Mouse (Mus musculus) ES-E14 (cell line): Measurements from ENCODE around the gene Sh3pxd2a. TPM values are rescaled to one million over a fixed set of nuclear protein-coding genes. Genes with fewer than 3 reads are reported as not detected.

Experiments used
- DNase-seq: peaks from one replicate; pipeline ENCODE4 v3.0.0-alpha.2; 2013; ENCODE audit warnings: low read depth, low spot score
- H3K27ac ChIP-seq: 2 replicates; pipeline ENCODE4 v1.5.1; 2012; ENCODE audit warnings: low read depth, mild to moderate bottlenecking, low read length, moderate library complexity, mixed read lengths; ENCODE audit not compliant: poor library complexity, insufficient read depth, severe bottlenecking
- H3K36me3 ChIP-seq: 2 replicates; pipeline ENCODE4 v1.6.1; 2012; ENCODE audit warnings: mild to moderate bottlenecking, low read length, moderate library complexity, mixed read lengths; ENCODE audit not compliant: control insufficient read depth, poor library complexity, insufficient read depth, severe bottlenecking
- H3K4me1 ChIP-seq, 2 experiments: fragments of 150-350 bp in 1 of 2; sonication (generic) in 1 of 2; 2 replicates each; pipeline ENCODE4 v1.6.1; 2012; ENCODE audit warnings: low read length in 2 of 2, mild to moderate bottlenecking in 1 of 2, mixed read lengths in 1 of 2; ENCODE audit not compliant: control insufficient read depth in 2 of 2, insufficient read depth in 2 of 2, poor library complexity in 1 of 2
- H3K4me3 ChIP-seq, 2 experiments: fragments of 150-350 bp in 1 of 2; sonication (generic) in 1 of 2; 2 replicates each; pipeline ENCODE4 v1.5.1; 2012; ENCODE audit warnings: low read length in 2 of 2, low read depth in 1 of 2, mild to moderate bottlenecking in 1 of 2, mixed read lengths in 1 of 2; ENCODE audit not compliant: insufficient read depth in 1 of 2, poor library complexity in 1 of 2, severe bottlenecking in 1 of 2
- H3K9ac ChIP-seq: 2 replicates; pipeline ENCODE4 v1.6.1; 2012; ENCODE audit warnings: low read depth, mild to moderate bottlenecking, low read length, mixed read lengths; ENCODE audit not compliant: poor library complexity, insufficient read depth, severe bottlenecking
- H3K9me3 ChIP-seq: fragments of 150-350 bp; sonication (generic); 2 replicates; pipeline ENCODE4 v1.6.1; 2012; ENCODE audit warnings: low read depth, mild to moderate bottlenecking, low read length; ENCODE audit not compliant: control insufficient read depth, insufficient read depth
- CHD2 ChIP-seq: IDR thresholded peaks from 2 replicates; pipeline ENCODE4 v1.6.1; 2014; ENCODE audit warnings: mild to moderate bottlenecking, low read depth, low read length, inconsistent platforms
- HCFC1 ChIP-seq: IDR thresholded peaks from 2 replicates; pipeline ENCODE4 v1.6.1; 2012; ENCODE audit warnings: low read length, inconsistent platforms, borderline replicate concordance; ENCODE audit not compliant: insufficient read depth
- MAFK ChIP-seq: IDR thresholded peaks from 2 replicates; pipeline ENCODE4 v1.6.1; 2014; ENCODE audit warnings: mild to moderate bottlenecking, low read depth, low read length, inconsistent platforms; ENCODE audit not compliant: insufficient read depth
- ZC3H11A ChIP-seq: IDR thresholded peaks from 2 replicates; pipeline ENCODE4 v1.6.1; 2012; ENCODE audit warnings: low read depth, mild to moderate bottlenecking, inconsistent platforms, low read length, borderline replicate concordance
- ZNF384 ChIP-seq: IDR thresholded peaks from 2 replicates; pipeline ENCODE4 v1.6.1; 2012; ENCODE audit warnings: low read depth, low read length, inconsistent platforms
- in situ Hi-C, 2 experiments: fragments of 600-800 bp; cut with MboI; formaldehyde crosslinking; loops; one replicate each; pipeline ENCODE4 v1.15.1; 2025; ENCODE audit warnings: low sequenced_read_pairs in 2 of 2, inconsistent platforms in 1 of 2; ENCODE audit not compliant: unreplicated experiment in 2 of 2
- total RNA-seq: library from RNA; depleted of rRNA; stranded (reverse); fragments of 300-350 nt; gene quantifications from 2 replicates; pipeline ENCODE4 v1.2.3, GENCODE M21; 2012

Gene Sh3pxd2a
- total RNA-seq, 1 experiment = 13.0 TPM

DNA sequence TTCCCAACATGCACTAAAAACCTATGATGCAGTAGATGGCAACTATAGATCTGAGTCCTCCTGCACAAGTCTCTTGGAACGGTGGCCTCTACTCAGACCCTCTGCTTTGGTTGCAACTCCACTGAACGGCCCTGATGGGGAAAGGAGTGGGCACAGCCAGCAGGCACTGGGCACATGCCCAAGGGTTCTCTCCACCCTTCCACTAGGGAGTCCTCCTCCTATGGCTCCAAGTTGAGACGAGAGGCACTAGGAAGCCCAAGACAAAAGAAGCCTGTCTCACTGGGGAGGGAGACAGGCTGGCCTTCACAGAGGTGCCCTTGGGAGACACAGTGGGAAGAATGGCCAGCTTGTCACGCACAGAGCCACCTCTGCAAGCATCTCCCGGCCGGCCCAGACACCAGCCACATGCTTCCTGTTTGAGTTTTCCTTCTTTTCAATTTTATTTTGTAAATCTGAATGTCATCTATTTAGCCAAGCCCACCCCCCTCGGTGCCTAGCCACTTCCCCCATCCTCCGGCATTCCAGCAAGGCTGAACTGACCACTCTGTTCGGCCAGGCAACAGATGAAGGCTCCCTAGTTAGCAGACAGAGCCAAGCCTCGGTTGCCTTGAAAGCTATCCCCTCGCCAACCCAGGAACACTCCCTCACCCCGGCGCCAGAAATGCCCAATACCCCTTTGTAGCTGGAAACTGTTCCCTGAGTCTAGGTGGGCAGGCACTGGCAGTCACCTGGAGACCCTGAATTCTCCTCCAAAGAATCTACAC is 49.9 kb downstream of the Sh3pxd2a start:
- Histone ChIP-seq H3K27ac (no peak overlapping the region), H3K9ac (no peak overlapping the region), H3K4me1 (peaks cover 9 to 33% of the 10 kb centered on the region in 2 experiments; a peak in 3 of 4 replicates), H3K9me3 (no peaks in the 10 kb centered on the region), H3K36me3 (peaks cover 2% of the 10 kb centered on the region; the same call in 1 of the 2 replicates), H3K4me3 (no peak overlapping the region)
- no peak for DNase-seq
- TF ChIP-seq ZC3H11A = no peak
- no peak for TF ChIP-seq HCFC1
- TF ChIP-seq ZNF384 = no peak
- no peak for TF ChIP-seq CHD2
- TF ChIP-seq MAFK = no peak
- in situ Hi-C loops = no loop called here

DNA sequence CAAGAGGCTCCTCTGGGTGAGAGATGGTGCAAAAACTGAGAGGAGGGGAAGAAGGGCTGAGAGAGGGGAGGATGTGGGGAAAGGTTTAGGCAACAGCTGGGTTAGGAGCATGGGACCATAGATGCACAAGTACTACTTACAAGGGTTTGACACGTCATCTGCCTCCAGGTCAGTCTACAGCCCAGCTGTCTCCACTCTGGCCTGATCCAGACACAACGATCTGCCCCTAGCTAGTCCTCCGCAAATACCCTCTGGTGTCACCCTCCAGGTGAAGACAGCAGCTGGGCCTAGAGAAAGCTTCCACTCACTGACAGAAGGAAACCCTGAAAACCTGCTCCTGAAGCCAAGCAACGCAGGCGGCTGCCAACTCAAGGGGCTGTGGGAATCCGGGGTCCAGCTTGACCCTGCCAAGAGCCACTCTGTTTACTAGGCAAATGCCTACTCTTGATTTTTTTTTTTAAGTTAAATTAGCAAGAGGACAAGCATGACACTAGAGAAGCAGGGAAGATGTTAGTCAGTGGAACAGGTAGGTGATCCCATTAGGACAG is 50.7 kb downstream of the Sh3pxd2a start:
- Histone ChIP-seq H3K9me3 (no peaks in the 10 kb centered on the region), H3K4me1 (peaks cover 9 to 34% of the 10 kb centered on the region in 2 experiments; a peak in 3 of 4 replicates), H3K27ac (no peak overlapping the region), H3K4me3 (no peak overlapping the region), H3K9ac (no peak overlapping the region), H3K36me3 (peaks cover 2% of the 10 kb centered on the region; the same call in 1 of the 2 replicates)
- TF ChIP-seq MAFK (no peak), CHD2 (no peak), ZNF384 (no peak), ZC3H11A (no peak), HCFC1 (no peak)
- in situ Hi-C loops = no loop called here
- DNase-seq = no peak

DNA sequence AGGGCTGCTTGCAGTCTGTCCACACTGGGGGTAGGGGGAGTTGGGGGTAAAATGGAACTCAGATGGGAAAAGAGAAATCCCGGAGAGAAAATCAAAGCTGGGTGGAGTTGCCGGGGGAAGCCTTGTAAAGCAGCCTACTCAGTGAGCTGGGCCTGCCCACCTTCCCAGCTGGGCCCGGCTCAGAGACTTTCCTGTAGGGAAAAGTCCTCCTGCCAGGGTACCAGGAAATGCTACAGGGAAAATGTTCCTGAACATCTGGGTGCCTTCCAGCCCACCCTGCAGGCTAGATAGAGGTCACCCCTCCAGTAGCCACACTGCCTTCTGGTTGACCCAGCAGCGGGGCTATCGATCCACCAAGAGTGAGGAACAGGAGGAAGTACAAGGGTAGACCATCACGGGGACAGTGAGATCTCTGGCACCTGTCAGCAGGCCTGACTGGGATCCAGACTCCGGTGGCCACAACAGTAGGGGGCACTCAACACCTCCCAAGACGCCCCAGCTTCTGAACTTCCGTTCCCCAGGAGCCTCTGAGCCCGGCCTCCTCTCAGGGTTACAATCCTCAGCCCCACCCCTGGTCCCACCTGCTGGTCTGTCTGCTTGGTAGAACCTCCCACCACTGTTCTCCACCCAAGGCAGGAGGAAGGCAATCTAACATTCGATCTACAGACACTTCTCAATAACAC is 51.5 kb downstream of the Sh3pxd2a start:
- in situ Hi-C loops = no loop called here
- Histone ChIP-seq H3K9ac (no peak overlapping the region), H3K36me3 (peaks cover 2% of the 10 kb centered on the region; the same call in 1 of the 2 replicates), H3K27ac (0 out of 2 replicates have a peak overlapping the region, but pooled peaks have one; percentile 15), H3K4me3 (peak overlapping the region in 1 of 2 experiments; percentile 15; a peak in 1 of 4 replicates), H3K9me3 (no peaks in the 10 kb centered on the region), H3K4me1 (peaks cover 11 to 33% of the 10 kb centered on the region in 2 experiments; a peak in 3 of 4 replicates)
- TF ChIP-seq ZC3H11A = no peak
- no peak for TF ChIP-seq CHD2
- no peak for TF ChIP-seq ZNF384
- peak; percentile 46 for DNase-seq

DNA sequence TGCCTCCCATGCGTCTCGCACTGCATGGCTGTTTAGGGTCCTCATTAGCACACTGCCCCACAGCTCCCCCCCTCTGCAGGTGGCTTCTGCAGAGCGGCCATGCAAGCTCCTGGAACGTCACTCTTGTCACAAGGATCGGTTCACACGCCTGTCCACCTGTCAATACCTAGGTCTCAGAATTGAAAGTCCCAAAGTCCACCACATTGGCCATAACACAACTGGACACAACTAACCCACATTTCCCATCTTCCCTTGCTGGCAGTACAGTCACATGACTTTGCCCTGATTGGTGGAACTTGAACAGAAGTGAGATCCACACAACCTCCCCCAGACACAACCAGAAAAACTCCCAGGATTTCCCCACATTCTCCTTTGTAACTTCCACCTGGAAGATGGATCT is 53.9 kb downstream of the Sh3pxd2a start:
- H3K36me3 ChIP-seq = peaks cover 2% of the 10 kb centered on the region; the same call in 1 of the 2 replicates
- DNase-seq = no peak
- H3K9me3 ChIP-seq = no peaks in the 10 kb centered on the region
- H3K27ac ChIP-seq = no peak overlapping the region; the same call in 1 of the 2 replicates
- no peak for TF ChIP-seq ZC3H11A
- no peak for TF ChIP-seq ZNF384
- no peak for TF ChIP-seq MAFK
- TF ChIP-seq CHD2 = no peak
- no peak for TF ChIP-seq HCFC1
- in situ Hi-C loops = no loop called here
- no peak overlapping the region for H3K4me3 ChIP-seq
- H3K9ac ChIP-seq = no peak overlapping the region
- peaks cover 6 to 33% of the 10 kb centered on the region in 2 experiments; a peak in 3 of 4 replicates for H3K4me1 ChIP-seq
